Mouse (Mus musculus): Measurements from ENCODE around the gene Slc31a2. TPM values are rescaled to one million over a fixed set of nuclear protein-coding genes. Genes with fewer than 3 reads are reported as not detected.

The Slc31a2 gene
- total RNA-seq, 2 experiments from 2014 or later: 7.1 to 9.8 TPM

DNA sequence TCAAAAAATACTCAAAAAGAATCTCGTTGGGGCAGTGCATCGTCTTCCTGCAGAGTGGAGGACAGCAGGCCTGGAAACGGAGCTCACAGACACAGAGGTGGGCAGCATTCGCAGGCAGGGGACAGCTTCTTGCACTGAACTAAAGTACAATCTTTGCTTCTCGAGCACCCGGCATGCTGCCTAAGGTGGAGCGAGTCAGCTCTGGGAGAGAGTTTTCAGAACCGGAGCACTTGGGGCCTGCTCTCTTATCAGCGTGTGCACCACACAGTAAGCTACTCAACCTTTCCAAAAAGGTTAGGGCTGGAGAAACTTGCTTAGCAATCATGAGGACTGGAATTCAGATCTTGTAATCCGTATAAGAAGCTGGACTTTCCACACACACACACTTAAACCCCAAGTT is 14.3 kb downstream of the Slc31a2 start:
- no peak for DNase-seq (ENCODE audit: low spot score in 2 of 2)
- intact Hi-C loops (cut with DNase I): no loop called here

DNA sequence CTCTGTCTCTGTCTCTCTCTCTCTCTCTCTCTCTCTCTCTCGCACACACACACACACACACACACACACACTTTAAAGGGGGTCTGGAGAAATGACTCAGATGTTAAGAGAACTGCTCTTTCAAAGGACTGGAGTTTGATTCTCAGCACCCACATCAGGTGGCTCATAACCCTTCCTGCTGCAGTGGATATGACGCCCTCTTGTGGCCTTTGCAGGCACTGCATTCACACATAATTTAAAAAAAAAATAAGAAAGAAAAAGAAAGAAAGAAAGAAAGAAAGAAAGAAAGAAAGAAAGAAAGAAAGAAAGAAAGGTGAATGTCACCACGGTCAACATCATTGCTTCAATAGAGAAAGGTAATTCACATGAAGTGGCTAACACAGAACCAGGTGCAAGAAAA is 14.9 kb downstream of the Slc31a2 start:
- intact Hi-C loops (cut with DNase I): no loop called here
- no peak for DNase-seq (ENCODE audit: low spot score in 2 of 2)

DNA sequence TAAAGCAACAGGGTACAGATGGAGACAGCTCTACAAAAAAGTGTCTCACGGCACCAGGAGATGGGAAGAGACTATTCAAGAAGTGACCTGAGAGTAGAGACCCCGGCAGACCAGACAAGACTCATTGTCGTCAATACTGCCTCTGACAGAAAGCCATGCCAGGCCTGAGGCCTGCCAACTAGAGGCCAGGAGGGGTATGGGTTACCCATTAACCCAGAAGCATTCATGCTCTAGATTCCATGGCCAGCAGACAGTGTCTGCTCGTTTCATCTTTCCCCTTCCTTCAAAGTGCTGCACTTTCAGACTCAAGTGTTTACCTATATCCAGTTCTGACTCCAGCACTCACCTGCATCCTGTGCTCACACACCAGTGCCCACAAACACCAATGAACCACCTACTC is 15.7 kb downstream of the Slc31a2 start:
- DNase-seq (ENCODE audit: low spot score in 2 of 2): no peak
- intact Hi-C loops (cut with DNase I): no loop called here

DNA sequence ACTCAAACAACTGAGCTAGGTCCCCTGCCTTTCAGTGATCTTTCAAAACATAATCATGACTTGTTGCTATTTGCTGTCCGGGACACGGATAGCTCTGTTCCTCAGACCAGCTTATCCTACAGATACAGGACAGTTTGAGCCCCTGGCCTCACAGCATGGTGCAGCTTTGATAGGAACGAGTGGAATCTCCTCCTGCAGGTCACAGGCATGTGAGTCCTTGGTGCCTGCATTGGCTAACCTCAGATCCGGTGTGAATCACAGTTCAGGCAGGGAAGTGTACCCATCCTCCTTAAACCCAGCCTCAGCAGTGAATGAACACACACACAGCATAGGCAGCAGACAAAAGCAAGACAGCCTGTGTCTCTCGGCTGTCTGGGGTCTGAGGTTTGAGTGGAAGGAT is 19.0 kb downstream of the Slc31a2 start:
- DNase-seq (ENCODE audit: low spot score in 2 of 2): no peak
- intact Hi-C loops (cut with DNase I): no loop called here

DNA sequence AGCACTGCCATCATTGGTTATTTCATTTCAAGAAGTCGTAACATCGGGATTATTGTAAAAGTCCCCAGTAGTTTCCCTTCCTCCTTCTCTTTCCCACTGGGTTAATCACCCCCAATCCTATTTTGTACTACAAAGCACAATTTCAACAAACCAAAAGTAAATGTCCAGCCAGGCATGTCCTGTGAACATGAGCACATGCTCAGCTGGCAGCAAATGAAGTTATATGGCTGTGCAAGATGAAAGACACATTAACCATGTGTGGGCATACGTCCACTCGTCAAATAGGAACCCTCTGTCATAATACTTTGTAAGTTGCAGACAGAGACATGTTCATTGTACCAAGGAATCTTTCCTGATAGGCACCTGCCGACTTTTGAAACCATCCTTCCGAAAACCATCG is 20.6 kb downstream of the Slc31a2 start:
- intact Hi-C loops (cut with DNase I): no loop called here
- DNase-seq (ENCODE audit: low spot score in 2 of 2): no peak

DNA sequence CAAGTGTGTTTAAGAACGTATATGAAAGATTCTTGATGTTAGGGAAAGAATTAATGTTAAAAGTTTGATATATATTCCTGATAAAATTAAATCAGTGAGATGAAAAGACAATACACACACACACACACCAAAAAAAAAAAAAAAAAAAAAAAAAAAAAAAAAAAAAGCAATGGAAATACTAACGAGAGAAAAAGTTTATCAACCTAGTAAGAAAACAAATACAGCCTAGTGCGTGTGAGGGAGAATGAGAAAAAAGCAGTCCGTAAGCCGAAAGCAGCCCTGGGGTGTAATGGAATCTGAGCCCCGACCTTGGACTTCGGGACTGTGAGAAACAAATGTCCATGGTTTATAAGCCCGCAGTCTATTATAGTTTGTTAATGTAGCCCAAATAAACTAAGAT is 23.2 kb downstream of the Slc31a2 start:
- DNase-seq (ENCODE audit: low spot score in 2 of 2): no peak
- intact Hi-C loops (cut with DNase I): no loop called here

DNA sequence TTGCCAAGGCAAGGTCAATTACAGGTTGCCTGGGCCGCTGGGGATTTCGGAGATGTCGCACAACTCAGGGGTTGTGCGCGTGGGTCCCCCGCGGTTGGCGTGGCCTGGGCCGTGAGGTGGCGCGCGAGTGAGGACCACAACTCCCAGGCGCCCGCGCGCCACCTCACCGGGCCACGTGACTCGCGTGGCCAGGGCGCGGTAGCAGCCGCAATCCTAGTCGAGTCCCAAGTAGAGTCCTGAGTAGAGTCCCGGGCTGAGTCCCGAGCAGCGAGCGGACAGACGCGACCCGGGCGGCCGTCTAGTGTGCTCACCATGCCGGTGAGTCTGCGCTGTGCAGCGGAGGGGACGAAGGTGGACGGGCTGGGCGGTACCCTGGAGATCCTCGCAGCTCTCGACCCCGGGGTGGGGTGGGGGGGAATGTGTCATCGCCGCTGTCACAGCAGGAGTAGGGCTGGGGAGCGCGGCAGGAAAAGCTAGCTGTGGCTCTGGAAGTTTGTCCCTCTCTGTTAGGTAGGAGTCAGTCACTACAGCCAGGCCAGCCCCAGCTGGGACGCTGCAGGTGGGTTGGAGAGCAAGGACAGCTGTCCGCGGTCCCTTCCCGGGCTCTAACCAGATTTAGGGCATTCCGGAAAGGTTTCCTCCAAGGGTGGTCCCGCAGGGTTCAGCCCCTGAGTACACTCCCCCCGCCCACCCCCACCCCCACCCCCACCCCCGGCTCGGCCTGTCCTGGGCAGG is 24.1 kb downstream of the Slc31a2 start:
- intact Hi-C loops (cut with DNase I): no loop called here
- DNase-seq (ENCODE audit: low spot score in 2 of 2): peak; percentile 70 to 84

DNA sequence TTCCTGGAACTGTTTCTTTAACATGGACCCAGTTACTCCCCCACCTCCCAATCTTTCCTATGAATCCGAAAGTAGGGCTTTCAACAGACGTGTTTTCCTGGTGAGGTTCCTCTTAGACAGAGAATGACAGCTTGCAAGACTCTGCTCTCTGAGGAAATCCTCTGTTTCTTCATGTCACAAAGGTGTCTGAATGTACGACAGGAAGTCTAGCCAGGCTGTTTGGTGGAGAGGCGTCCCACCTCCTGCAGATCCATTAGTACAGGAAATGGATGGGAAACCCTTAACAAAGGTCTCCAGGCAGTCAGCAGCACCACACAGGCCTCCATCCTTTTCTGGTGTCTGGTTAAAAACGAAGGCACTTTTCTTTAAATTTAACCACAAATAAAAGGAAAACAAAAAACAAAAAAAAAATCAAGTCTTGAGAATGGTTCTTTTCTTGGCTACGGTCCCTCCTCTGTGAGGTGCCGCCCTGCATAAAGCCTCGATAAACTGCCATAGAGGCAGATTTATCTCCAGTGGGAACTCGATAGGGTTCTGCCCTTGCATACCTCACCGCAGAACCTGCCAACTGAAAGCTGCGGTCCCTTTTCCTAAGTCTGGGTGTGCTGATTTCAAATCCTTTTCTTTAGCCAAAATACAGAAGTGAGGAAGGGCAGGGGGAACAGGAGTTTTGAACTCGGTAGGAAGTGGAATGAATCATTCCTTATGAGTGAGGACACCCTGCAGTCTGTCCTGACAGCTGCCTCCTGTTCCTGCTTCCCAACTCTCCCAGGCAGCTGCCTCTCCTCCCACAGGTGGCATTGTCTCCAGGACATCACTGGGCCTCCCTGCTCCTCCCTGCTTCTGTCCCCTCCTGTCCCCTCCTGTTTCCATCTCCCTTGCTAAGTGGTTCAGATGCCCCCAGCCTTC is 24.9 kb downstream of the Slc31a2 start:
- no peak for DNase-seq (ENCODE audit: low spot score in 2 of 2)
- intact Hi-C loops (cut with DNase I): no loop called here

DNA sequence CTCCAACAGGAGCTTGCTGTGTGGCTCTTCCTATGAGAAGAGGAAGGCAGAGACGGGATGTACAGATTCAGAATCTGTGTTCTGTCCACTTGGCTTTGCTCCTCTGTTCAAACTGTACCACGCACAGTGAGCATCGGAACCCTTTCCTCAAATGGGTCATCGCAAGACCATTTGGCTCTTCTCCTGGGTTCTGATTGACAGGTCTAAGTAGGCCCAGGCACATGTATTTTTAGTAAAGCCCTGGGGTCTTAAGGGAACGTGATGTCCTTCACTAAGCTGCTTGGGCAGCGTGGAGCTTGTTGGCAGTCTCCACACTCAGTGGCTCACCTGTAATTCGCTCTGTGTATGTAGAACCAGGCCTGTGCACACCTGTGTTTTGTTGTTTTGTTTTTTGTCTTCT is 26.9 kb downstream of the Slc31a2 start:
- intact Hi-C loops (cut with DNase I): no loop called here

DNA sequence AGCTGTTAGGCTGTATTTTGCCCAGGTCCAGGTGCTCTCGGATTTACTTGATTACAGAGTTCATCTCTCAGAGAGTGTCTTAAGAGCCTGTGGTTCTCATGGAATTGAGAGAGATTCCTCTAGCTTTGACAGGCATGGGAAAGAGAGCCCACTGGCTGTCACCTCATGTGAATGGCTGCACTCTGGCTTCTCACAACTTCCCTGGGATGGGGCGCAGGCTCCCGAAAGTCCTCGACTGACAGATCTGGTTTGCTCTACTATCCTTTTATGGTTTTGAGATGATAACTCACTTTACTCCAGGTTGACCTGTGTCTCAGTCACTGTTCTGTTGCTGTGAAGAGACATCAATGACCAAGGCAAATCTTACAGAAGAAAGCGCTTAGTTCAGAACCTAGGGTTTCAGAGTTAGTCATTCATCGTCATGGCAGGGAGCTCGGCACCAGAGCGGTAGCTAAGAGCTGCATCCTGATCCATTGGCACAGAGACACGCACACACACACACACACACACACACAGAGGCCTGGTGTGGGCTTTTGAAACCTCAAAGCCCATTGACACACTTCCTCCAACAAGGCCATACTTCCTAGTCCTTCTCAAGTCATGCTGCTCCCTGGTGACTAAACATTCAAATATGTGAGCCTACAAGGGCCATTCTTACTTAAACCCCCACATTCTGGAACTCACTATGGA is 28.6 kb downstream of the Slc31a2 start:
- intact Hi-C loops (cut with DNase I): no loop called here
- DNase-seq (ENCODE audit: low spot score in 2 of 2): no peak

More for the DNA sequence above, 26.9 kb downstream of the Slc31a2 start:
- DNase-seq (ENCODE audit: low spot score in 2 of 2): no peak

DNA sequence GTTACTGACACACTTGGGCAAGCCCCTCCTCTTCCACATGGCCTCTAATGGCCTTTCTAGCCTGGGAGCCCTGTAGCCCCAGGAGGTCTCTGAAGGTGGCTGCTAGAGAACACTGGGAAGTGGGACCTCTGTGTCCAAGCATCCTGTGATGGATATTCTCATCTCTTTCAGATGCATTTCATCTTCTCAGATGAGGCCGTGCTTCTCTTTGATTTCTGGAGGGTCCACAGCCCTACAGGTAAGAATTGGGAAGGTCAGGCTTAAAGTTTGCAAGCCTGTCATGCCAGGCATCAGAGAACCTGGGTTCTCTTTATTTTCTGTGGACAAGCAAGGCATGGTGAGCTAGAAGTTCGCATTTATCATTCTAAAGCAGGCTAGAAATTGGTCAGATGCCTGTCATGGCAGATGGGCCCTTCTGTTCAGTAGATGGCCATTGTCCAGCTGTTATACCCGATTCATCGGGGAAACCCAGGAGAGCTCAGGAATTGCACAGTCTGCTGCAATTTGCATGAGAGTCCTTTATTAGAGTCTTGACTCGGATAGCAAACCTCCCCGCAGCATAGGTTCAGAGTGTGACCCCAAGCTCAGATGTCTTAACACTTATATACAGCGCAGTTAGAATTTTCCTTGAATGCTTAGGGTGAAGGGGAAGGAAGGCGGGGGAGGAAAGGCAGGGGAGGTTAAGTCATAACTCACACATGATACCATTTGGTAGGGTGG is 30.3 kb downstream of the Slc31a2 start:
- intact Hi-C loops (cut with DNase I): no loop called here
- no peak for DNase-seq (ENCODE audit: low spot score in 2 of 2)

DNA sequence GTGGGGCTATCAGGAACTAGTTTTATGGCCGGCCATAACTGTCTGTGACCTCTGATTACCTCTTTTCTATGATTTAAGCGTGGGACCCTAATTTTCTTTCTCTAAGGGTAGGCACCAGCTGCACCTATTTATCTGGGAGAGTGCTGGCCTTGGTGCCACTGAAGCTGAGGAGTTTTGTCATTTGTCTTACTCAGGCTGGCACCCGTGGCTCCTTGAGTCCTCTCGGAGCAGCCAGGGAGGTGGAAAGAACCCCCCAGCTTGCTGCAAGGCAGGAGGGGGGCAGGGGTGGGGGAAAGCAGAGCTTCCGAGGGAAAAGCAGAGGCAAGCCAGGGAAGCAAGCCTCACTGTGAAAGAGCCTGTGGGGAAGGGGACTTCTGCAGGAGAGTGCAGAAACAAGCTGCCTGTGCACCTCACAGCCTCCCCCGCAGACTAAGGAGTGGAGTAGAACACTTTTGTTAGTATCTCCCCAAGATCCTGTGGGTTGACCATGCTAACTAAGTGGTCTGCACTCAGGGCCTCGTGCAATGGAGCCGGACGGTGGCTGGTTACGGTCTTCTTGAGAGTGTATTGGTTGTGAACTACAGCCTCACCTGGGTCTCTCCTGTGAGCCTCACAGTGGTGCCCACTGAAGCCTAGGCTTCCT is 31.0 kb downstream of the Slc31a2 start:
- intact Hi-C loops (cut with DNase I): no loop called here
- DNase-seq (ENCODE audit: low spot score in 2 of 2): peak; percentile 32 to 54

DNA sequence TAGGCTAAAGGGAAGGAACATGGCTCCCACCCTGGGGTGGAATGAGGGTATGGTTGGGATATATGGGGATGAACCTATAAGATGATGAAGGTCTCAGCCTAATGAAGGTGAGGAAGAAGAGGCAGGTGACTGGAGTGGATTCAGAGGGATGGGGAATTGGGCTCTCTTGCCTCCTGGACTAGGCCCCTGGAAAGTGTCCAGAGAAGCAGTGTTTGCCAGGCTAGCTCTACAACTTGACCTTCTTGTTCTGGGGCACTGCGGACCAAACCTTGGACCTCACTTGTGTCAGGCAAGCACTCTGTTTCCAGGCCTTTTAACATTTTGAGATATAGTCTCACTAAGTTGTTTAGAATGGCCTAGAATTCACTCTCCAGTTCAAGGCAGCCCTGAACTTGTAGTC is 32.4 kb downstream of the Slc31a2 start:
- intact Hi-C loops (cut with DNase I): no loop called here
- DNase-seq (ENCODE audit: low spot score in 2 of 2): no peak

DNA sequence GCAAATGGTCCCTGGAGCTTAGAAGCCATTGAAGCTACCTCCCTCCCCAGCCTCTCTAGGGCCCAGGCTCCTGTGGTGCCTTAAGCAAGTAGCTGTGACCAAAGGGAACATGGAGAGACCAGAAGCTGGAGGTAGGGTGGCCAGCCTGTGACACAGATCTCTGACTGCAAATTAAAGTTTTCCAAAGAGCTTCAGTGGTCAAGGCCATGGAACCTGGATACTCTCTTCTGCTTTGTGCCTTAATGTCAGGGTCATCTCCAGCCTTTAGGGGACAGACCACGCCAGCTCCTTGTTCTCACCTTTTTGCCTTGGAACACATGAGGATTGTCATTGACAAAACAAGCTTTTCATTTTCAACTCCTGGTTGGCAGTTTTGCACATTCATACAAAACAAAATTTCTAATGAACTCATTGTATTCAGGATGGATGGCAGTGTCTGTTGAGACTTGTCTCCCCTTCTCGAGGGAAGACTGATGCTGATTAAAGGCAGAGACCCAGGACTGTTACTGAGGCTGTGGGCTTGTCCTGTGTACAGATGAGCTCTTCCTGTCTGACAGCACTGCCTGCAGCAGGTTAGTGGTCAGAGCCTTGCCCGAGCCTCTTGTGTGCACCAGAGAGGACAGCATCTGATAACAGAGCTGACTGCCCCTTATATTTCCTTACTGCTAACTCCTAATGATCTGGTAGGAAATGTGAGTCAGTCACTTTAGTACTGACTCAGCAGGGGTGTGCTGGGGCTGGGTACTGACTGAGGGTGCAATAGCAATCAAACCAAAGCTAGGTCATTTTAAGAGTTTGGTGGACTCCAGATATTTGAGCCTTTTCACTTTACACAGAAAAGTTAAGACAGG is 35.1 kb downstream of the Slc31a2 start:
- DNase-seq (ENCODE audit: low spot score in 2 of 2): no peak
- intact Hi-C loops (cut with DNase I): no loop called here

DNA sequence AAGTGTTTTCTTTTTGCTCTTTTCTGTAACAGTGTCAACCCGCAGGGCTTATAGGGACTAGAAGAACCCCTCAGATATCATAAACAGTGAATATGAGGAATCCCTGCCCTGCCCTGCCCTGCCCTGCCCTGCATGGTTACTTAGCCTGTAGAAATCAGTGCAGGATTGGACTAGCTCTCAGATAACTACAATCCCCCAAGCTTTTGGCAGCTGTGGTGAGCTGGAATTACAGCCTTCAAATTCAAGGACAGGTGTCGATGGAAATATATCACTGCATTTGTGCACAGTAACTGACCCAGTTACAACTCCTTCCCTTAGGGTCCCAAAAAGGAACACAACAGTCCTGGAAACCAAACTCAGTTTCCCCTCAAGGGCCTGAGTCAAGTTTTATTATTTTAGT is 37.6 kb downstream of the Slc31a2 start:
- no peak for DNase-seq (ENCODE audit: low spot score in 2 of 2)
- intact Hi-C loops (cut with DNase I): no loop called here

DNA sequence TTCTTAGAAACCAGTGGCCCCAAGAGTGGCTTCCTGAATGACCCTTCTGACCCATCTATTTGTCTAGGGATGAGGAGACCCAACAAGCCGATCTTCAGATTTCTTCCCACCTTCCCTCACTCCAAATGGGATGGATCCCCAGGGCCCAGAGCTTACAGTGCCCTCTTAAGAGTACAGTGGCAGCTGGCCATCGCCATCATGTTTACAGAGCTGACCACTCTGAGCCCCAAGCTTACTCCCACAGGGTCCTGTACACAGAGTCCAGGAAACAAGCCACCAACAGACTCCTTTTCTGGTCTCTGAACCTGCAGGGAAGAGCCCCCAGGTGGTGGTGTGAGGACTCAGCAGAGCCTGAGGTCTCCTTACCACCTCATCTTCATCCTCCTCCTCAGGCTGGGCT is 40.4 kb downstream of the Slc31a2 start:
- DNase-seq (ENCODE audit: low spot score in 2 of 2): no peak
- intact Hi-C loops (cut with DNase I): no loop called here

DNA sequence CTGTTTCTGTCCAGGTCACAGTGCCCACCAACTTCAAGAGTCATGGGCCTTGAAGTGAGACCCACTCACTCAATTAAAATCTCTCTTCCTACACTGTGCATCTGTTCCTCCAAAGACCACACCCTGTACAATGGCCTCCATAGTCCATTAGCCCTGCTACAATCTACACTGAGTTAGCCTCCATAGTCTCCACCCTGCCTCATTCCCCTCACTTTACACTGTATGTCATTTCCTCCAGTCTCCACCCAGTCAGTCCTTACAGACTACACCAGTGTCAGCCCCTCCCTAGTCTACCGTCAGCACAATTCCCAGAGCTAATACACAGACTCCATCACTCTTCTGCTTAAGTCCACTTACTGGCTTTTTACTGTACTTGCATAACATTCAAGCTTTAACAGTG is 40.9 kb downstream of the Slc31a2 start:
- intact Hi-C loops (cut with DNase I): no loop called here
- DNase-seq (ENCODE audit: low spot score in 2 of 2): no peak

DNA sequence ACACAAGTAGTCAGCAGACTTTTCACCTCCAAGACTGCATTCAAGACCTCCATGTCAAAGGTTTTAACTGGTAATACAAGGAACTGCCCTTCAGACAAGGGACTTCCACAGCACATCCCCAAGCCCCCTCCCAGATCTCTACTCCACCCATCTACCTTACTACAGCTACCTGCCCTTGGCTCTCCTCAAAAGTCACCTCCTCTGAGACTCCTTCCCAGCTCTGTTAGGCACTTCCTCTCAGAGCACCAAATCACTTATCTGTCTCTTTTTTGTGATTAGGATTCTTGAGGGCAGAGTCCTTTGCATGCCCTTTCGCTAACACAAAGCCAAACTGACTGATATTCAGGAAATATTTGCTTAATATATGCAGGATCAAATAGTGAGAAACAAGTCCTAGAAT is 43.9 kb downstream of the Slc31a2 start:
- intact Hi-C loops (cut with DNase I): no loop called here
- DNase-seq (ENCODE audit: low spot score in 2 of 2): no peak

Data from left cerebral cortex, postnatal 14 days (tissue).